ENCODE assay signal across 8 mouse cellular contexts in the genomic region with DNA sequence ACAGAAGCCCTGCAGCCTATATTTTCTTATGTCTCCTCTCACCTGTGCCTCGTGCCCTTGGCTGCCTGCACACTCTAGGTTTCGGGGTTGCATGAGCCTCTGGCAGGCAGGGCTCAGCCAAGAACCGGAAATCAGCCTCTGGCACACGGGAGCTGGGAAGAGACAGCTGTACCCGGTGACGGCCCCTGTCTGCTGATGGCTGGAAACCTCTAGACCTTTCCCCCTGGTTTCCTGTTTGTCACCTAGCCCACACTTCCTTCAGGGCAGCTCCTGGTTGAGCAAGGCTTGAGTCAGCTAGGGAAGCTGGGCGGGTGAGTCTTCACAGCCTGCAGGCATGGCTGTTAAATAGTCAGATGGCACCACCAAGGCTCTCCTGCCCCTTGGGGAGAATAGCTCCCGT. TPM values are rescaled to one million over a fixed set of nuclear protein-coding genes. Genes with fewer than 3 reads are reported as not detected.
DNase-seq lines count a peak whose midpoint lies in the region; ATAC-seq lines count a peak whose summit lies in the region.

No protein-coding gene starts in this region.

- H3K9ac ChIP-seq in kidney, embryonic 14.5 days (ENCODE audit: low read depth, low read length), result peak overlapping the region; percentile 37; the same call in 1 of the 2 replicates

- no peaks in the 10 kb centered on the region for H3K27me3 ChIP-seq in kidney, embryonic 14.5 days (ENCODE audit: control insufficient read depth, insufficient read depth, low read length)

- H3K27ac ChIP-seq in kidney, embryonic 14.5 days (ENCODE audit: low read depth, low read length), result peak overlapping the region; percentile 66

- H3K4me3 ChIP-seq in kidney, embryonic 14.5 days (ENCODE audit: low read length), result no peak overlapping the region

- WGBS in kidney, embryonic 14.5 days, result 20% methylated on average over 8 of the region's 8 CpGs

- ATAC-seq in activated CD4-positive, CD25-positive, alpha-beta regulatory T cell, adult 4 months, result peak; percentile 36
- ATAC-seq in kidney, embryonic 14.5 days (ENCODE audit: low FRiP score, low TSS enrichment), result no peak

- DNase-seq in heart, adult 11 months, result peak; percentile 97
- no peak for DNase-seq in heart, postnatal 25 days (ENCODE audit: low spot score)
- DNase-seq in lung, postnatal 4 days, result peak; percentile 62 to 71
- no peak for DNase-seq in testis, postnatal 14 days (ENCODE audit: low spot score)
- DNase-seq in layer of hippocampus, adult 11-12 months (ENCODE audit: low spot score), result no peak
- no peak for DNase-seq in embryo, embryonic 10.5 days (ENCODE audit: low spot score)

- intact Hi-C loops in heart, postnatal 25 days (cut with DNase I), result no loop called here

- H3K4me2 ChIP-seq in kidney, embryonic 14.5 days (replicated peaks; ENCODE audit: low read depth, low read length), result peak overlapping the region; percentile 17; the same call in 1 of the 2 replicates

- no peaks in the 10 kb centered on the region for H3K36me3 ChIP-seq in kidney, embryonic 14.5 days (ENCODE audit: control insufficient read depth, insufficient read depth, low read length)

- H3K4me1 ChIP-seq in kidney, embryonic 14.5 days (ENCODE audit: control insufficient read depth, insufficient read depth, low read length), result peaks cover 68% of the 10 kb centered on the region

- H3K9me3 ChIP-seq in kidney, embryonic 14.5 days (ENCODE audit: control insufficient read depth, low read length), result no peaks in the 10 kb centered on the region

RNA-seq across cellular contexts. Expression of a gene that starts 24.4 kb away (rescaled TPM):
- total RNA-seq in heart, postnatal 25 days (2021), result 100 to 1,000 TPM; 651 to 667 TPM
- polyA plus RNA-seq in activated CD4-positive, CD25-positive, alpha-beta regulatory T cell, adult 4 months (2017; shearing (Covaris generic)), result 1,000 to 10,000 TPM; 4,414 to 4,537 TPM
- polyA plus RNA-seq in kidney, embryonic 14.5 days (2014; fragmentation: Nextera tagmentation; extraction: Ambion mirVana), result 1,879 and 2,111 TPM in 2 replicates

RNA-seq across cellular contexts. Expression of a gene that starts 28.4 kb away (rescaled TPM):
- total RNA-seq in heart, postnatal 25 days (2021), result 10 to 100 TPM; 34.4 to 39.5 TPM
- polyA plus RNA-seq in activated CD4-positive, CD25-positive, alpha-beta regulatory T cell, adult 4 months (2017; shearing (Covaris generic)), result 10 to 100 TPM; 14.5 to 21.0 TPM
- polyA plus RNA-seq in kidney, embryonic 14.5 days (2014; fragmentation: Nextera tagmentation; extraction: Ambion mirVana), result 21.9 and 22.4 TPM in 2 replicates

RNA-seq across cellular contexts. Expression of a gene that starts 30.2 kb away (rescaled TPM):
- total RNA-seq in heart, postnatal 25 days (2021), result 10 to 100 TPM; 38.4 to 42.8 TPM
- polyA plus RNA-seq in activated CD4-positive, CD25-positive, alpha-beta regulatory T cell, adult 4 months (2017; shearing (Covaris generic)), result 10 to 100 TPM; 22.2 to 30.6 TPM
- polyA plus RNA-seq in kidney, embryonic 14.5 days (2014; fragmentation: Nextera tagmentation; extraction: Ambion mirVana), result 44.3 and 56.0 TPM in 2 replicates

RNA-seq across cellular contexts. Expression of a gene that starts 50.3 kb away (rescaled TPM):
- 10 to 100 TPM; 16.8 to 18.5 TPM for total RNA-seq in heart, postnatal 25 days (2021)
- polyA plus RNA-seq in activated CD4-positive, CD25-positive, alpha-beta regulatory T cell, adult 4 months (2017; shearing (Covaris generic)), result 10 to 100 TPM; 10.4 to 14.9 TPM
- 16.4 and 20.9 TPM in 2 replicates for polyA plus RNA-seq in kidney, embryonic 14.5 days (2014; fragmentation: Nextera tagmentation; extraction: Ambion mirVana)

Comparison
In these comparisons a context has a peak if more than half of its experiments do, and no peak if none do; other contexts are left out.
1. DNase-seq: peak in heart, adult 11 months (single experiment) and lung, postnatal 4 days (2 of 2); none in heart, postnatal 25 days (single experiment), testis, postnatal 14 days (single experiment), layer of hippocampus, adult 11-12 months (single experiment) and embryo, embryonic 10.5 days (single experiment).